Mouse (Mus musculus): ENCODE measurements at regions not wholly inside any gene's neighbourhood (a gene's known extent, or its start where the extent isn't known, plus 50 kb on each side); places are given as distances from the start of the nearest gene placed in this dataset.
"Not testable (repeated sequence)": the region's sequence is repeated elsewhere in the genome, so short reads cannot be mapped to it uniquely, and the experiment has no call there.

DNA sequence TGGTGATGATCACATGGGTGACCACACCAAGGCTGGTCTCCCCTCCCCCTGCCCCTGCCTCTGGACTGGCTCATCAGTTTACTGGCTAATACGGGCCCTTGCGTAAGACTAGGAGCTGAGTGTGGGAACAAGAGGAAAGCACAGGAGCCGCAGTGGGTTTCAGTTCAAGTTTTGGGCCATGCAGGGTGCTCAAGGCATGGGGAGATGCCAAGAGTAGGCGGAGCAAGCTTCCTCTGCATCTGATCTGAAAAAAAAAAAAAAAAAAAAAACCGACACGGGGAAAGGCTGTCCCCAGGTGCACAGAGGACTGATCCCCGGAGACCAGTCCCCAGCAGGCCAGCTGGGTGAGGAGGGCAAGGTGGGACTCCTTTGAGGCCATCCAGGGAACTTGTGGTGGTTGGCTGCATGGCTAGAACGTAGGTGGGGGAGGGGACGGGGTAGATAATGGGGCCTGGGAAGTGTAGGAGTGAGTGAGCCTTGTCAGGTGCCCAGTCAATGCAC is 62.9 kb upstream of the Klf13 start:
- no peak overlapping the region for H3K4me3 ChIP-seq (replicated peaks)
- H3K4me2 ChIP-seq = no peak overlapping the region
- WGBS = 62% methylated on average over 9 of the region's 9 CpGs
- no peaks in the 10 kb centered on the region for H3K36me3 ChIP-seq (replicated peaks)
- no peak overlapping the region for H3K27ac ChIP-seq
- no peaks in the 10 kb centered on the region for H3K27me3 ChIP-seq
- no peaks in the 10 kb centered on the region for H3K9me3 ChIP-seq
- H3K4me1 ChIP-seq = no peaks in the 10 kb centered on the region
- ATAC-seq (ENCODE audit: low FRiP score) = no peak
- H3K9ac ChIP-seq = no peak overlapping the region

DNA sequence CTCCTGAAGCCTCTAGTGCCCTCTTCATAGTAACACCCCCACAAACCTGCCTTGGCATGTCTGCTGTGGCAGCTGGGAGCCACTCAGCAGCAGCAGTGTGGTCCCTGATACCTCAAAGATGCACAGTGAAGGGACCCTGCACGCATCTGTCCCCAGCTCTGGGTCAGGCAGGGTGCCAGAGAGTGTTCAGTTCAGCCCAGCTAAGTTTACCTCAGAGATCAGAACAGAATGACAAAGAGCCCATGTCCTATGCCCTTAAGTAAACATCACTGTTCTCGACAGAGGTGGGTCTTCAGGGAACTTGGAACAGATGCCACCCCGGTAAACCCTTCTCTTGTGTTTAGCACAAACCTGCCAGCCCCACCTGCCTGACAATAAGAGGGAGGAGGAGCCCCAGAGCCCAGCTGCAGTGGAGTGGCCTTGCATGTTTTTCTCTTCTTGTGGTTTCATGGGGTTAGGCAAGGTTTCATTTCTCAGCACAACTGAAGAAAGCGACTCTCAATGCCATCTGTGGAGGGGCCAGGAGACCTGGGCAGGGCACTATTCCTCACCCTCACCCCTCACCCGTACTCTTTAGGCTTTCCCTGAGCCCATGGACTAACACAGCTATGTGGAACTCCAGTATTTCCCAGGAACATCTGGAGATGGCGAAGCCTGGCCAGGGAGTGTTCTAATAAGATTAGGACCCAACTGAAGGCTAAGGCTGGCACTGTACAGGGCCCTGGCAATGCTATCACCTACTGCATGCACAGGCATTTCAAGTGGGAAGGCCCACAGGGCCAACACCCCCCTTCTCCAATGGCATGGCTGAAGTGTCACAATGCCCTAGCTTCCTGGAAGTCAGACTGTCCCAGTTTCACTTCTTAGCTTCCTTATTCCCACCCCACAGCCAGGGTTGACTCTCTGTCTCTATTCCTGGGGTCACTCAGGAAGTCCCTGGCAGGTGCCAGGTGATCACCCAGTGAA is 60.6 kb upstream of the Klf13 start:
- Histone ChIP-seq H3K4me2 (no peak overlapping the region), H3K9me3 (no peaks in the 10 kb centered on the region), H3K9ac (no peak overlapping the region), H3K4me3 (replicated peaks) (no peak overlapping the region), H3K4me1 (no peaks in the 10 kb centered on the region), H3K36me3 (replicated peaks) (no peaks in the 10 kb centered on the region), H3K27me3 (no peaks in the 10 kb centered on the region), H3K27ac (no peak overlapping the region)
- 75% methylated on average over 6 of the region's 6 CpGs for WGBS
- no peak for ATAC-seq (ENCODE audit: low FRiP score)

GRCm38 (mm10) chr7:63997997-63998396 is 59.3 kb upstream of the Klf13 start:
- 78% methylated on average over 3 of the region's 3 CpGs for WGBS
- H3K36me3 ChIP-seq (replicated peaks) = no peaks in the 10 kb centered on the region
- no peak for ATAC-seq (ENCODE audit: low FRiP score)
- no peak overlapping the region for H3K27ac ChIP-seq
- no peak overlapping the region for H3K9ac ChIP-seq
- no peak overlapping the region for H3K4me3 ChIP-seq (replicated peaks)
- H3K4me2 ChIP-seq = no peak overlapping the region
- no peaks in the 10 kb centered on the region for H3K9me3 ChIP-seq
- no peaks in the 10 kb centered on the region for H3K27me3 ChIP-seq
- H3K4me1 ChIP-seq = no peaks in the 10 kb centered on the region

- 89% methylated on average over 6 of the region's 6 CpGs for WGBS
Observed at GRCm38 (mm10) chr7:63996581-63997098, 57.9 kb upstream of the Klf13 start.

DNA sequence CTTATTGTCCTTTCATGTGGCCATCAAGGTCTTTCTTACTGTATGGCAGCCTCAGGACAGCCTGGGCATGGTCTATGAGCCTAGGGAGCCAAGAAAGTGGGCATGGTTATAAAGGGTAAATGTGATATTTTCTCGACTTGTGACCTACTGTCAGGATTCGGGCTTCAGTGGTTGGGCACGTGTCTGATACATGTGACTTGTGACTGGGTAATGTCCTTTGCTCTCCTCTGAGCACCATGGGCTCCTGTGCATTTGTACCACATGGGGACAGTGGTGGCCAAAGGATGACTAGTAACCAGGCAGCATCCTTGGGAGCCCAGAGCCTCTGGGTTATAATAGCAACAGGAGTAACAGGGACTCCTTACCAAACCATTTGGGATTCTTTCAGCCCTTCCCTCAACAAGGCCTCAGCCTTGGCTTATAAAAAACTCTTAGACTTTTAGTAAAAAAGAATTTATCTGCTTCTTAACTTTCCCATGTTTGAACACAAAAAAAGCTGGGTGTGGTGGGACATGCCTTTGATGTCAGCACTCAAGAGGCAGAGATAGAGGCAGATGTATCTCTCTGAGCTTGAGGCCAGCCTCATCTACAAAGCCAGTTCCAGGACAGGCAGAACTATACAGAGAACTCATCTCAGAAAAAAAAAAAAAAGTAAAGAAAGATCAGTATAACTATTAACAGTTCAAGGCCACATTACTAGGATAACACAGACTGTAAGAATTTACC is 56.7 kb upstream of the Klf13 start:
- no peak for ATAC-seq (ENCODE audit: low FRiP score)
- Histone ChIP-seq H3K4me3 (replicated peaks) (no peak overlapping the region), H3K36me3 (replicated peaks) (no peaks in the 10 kb centered on the region), H3K9me3 (no peaks in the 10 kb centered on the region), H3K27ac (no peak overlapping the region), H3K27me3 (no peaks in the 10 kb centered on the region), H3K4me1 (no peaks in the 10 kb centered on the region), H3K9ac (no peak overlapping the region), H3K4me2 (no peak overlapping the region)
- 90% methylated on average over 3 of the region's 3 CpGs for WGBS

More at GRCm38 (mm10) chr7:63996581-63997098, 57.9 kb upstream of the Klf13 start:
- no peaks in the 10 kb centered on the region for H3K36me3 ChIP-seq (replicated peaks)
- no peaks in the 10 kb centered on the region for H3K9me3 ChIP-seq
- no peaks in the 10 kb centered on the region for H3K4me1 ChIP-seq
- no peak for ATAC-seq (ENCODE audit: low FRiP score)
- H3K27me3 ChIP-seq = no peaks in the 10 kb centered on the region
- H3K4me2 ChIP-seq = no peak overlapping the region
- no peak overlapping the region for H3K27ac ChIP-seq
- H3K9ac ChIP-seq = no peak overlapping the region
- no peak overlapping the region for H3K4me3 ChIP-seq (replicated peaks)

GRCm38 (mm10) chr7:63994769-63995168 is 56.1 kb upstream of the Klf13 start:
- not testable (repeated sequence) for H3K36me3 ChIP-seq (replicated peaks); ATAC-seq (ENCODE audit: low FRiP score); H3K4me3 ChIP-seq (replicated peaks); H3K27ac ChIP-seq; H3K4me1 ChIP-seq; H3K9ac ChIP-seq; H3K4me2 ChIP-seq; H3K27me3 ChIP-seq; H3K9me3 ChIP-seq
- 86% methylated on average over 3 of the region's 3 CpGs for WGBS

DNA sequence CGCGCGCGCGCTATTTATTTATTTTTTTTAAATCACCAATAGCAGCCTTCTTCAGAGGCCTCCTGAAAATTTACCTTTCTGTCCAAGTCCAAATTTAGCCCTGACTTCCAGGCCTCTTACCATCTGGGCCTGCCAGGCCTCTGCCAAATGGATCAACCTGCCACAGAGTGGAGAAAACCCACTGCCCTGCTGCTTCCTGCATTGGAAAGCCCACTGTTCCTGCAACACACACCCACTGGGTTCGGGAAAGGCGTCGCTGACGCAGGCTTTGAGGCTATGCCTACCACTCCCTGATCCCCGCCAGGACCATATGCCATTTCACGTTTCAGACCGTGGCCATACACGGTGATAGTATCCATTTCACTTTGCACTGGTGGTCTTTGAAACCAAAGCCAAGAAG is 53.4 kb upstream of the Klf13 start:
- Histone ChIP-seq H3K4me3 (replicated peaks) (no peak overlapping the region), H3K9me3 (no peaks in the 10 kb centered on the region), H3K27ac (no peak overlapping the region), H3K9ac (no peak overlapping the region), H3K4me1 (peaks cover 2% of the 10 kb centered on the region; the same call in 1 of the 2 replicates), H3K36me3 (replicated peaks) (no peaks in the 10 kb centered on the region), H3K4me2 (no peak overlapping the region), H3K27me3 (no peaks in the 10 kb centered on the region)
- WGBS = 95% methylated on average over 13 of the region's 13 CpGs
- no peak for ATAC-seq (ENCODE audit: low FRiP score)

DNA sequence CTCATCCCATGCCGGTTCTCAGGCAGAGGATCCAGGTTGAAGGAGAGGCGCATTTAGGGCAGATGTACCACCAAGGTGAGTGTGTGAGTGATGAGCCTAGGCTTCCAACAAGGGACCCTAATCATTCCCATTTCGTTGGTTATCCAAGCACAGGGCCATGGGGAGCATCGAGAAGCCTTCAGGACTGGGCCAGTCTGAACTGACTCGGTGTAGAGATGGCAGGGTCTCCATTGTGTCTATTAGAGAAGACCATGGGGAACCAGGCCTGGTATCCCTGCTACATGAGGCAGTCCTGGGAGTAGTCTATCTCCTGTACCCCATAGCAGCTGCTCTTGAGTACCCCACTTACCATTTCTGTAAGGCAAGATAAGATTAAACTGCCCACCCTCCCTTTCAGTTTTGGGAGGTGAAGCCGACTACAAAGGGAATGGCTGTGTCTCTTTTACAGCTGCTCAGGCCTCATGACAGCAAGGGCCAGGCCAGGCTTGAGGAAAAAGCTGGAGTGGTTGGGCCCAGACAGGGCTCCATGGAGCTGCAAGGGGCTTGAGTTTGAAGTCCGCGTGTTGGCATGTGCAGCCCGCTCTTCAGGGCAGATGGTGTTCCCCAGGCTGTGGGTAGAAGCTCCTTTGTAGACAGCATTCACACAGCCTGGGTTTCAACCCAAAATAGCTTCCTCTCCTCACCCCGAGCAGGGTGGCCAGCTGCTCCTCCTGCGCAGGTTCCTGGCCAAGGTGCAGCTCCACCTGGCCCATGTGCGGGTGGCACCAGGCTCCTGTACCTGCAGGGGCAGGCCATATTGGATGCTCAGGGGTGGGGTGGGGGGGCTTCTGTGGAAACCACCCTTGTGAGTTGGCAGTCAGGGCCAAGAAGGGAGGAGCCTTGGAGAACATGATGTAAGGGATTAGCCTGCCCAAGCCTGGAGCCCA is 52.6 kb upstream of the Klf13 start:
- H3K4me1 ChIP-seq = peaks cover 10% of the 10 kb centered on the region
- no peak overlapping the region for H3K9ac ChIP-seq
- no peak overlapping the region for H3K4me2 ChIP-seq
- no peaks in the 10 kb centered on the region for H3K27me3 ChIP-seq
- no peaks in the 10 kb centered on the region for H3K36me3 ChIP-seq (replicated peaks)
- 0 out of 2 replicates have a peak, but pooled peaks have one; percentile 21 for ATAC-seq (ENCODE audit: low FRiP score)
- H3K9me3 ChIP-seq = no peaks in the 10 kb centered on the region
- no peak overlapping the region for H3K27ac ChIP-seq
- WGBS = 91% methylated on average over 12 of the region's 12 CpGs
- no peak overlapping the region for H3K4me3 ChIP-seq (replicated peaks)

- Histone ChIP-seq H3K36me3 (replicated peaks) (no peaks in the 10 kb centered on the region), H3K4me1 (peaks cover 17% of the 10 kb centered on the region), H3K4me2 (no peak overlapping the region), H3K9me3 (no peaks in the 10 kb centered on the region), H3K27ac (no peak overlapping the region), H3K4me3 (replicated peaks) (no peak overlapping the region), H3K27me3 (no peaks in the 10 kb centered on the region), H3K9ac (no peak overlapping the region)
- ATAC-seq (ENCODE audit: low FRiP score) = no peak
- WGBS = 78% methylated on average over 8 of the region's 8 CpGs
Observed at GRCm38 (mm10) chr7:63990312-63991028, 51.8 kb upstream of the Klf13 start.

- Histone ChIP-seq H3K4me1 (peaks cover 17% of the 10 kb centered on the region), H3K4me3 (replicated peaks) (no peak overlapping the region), H3K4me2 (no peak overlapping the region), H3K36me3 (replicated peaks) (no peaks in the 10 kb centered on the region), H3K9ac (no peak overlapping the region), H3K27me3 (no peaks in the 10 kb centered on the region), H3K9me3 (no peaks in the 10 kb centered on the region), H3K27ac (no peak overlapping the region)
- no peak for ATAC-seq (ENCODE audit: low FRiP score)
Observed at GRCm38 (mm10) chr7:63989736-63990135, 51.0 kb upstream of the Klf13 start.

All from forebrain, embryonic 12.5 days (tissue).